ENCODE assay signal across 8 mouse cellular contexts in the genomic region with DNA sequence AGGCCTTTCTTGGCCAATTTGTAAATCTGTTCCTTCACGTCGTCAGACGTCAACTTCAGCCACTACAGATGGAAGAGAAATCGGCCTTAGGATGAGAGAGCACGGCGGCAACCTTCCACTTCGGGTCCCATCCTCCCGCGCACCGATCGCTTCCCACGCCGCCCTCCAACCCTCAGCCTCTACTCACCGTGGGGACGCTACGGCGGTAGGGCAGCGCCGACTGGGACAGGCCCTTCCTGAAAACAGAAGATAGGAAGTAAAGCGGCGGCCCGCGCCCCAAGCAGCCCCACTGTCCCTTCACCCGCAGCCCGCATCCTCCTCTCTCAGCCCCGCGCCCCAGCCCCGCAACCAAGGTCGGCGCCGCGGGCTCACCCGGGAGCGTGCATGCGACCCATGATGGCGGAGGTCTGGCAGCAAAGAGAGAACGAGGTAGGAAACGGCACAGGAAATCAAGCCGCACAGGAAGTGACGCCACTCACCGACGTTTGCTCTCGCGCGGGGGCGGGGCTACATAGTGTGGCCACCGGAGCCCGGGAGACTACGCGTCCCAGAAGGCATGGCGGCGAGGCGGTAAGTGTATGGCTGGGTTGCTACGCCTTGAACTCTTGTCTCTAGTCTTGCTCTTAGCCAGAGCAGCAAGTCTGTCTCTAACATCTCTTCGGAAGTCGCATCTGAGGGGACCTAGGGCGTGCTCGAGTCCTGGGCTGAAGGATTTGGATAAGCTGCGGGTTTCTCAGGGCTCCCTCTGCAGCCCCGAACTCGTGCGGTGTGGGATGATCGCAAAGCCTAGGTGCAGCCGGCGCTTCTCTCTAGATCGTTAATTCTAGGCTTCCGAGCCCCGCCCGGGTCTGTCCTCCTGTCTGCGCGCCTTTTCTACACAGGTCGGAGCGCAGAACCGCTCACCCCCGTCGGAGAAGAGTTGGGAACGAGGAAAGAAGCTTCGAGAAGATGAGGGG. TPM values are rescaled to one million over a fixed set of nuclear protein-coding genes. Genes with fewer than 3 reads are reported as not detected.
A peak's percentile ranks its signal among the peaks of the same experiment; 100 is the strongest.
DNase-seq lines count a peak whose midpoint lies in the region; ATAC-seq lines count a peak whose summit lies in the region.

Rps13 (minus strand) TSS at position 483 of the 956 bp plus-strand sequence.

- peak within 1 kb of the TSS; percentile 83 for H3K27ac ChIP-seq in heart, embryonic 13.5 days (replicated peaks)
- peak within 1 kb of the TSS; percentile 90 for H3K27ac ChIP-seq in liver, embryonic 12.5 days
- peak within 1 kb of the TSS; percentile 77 for H3K27ac ChIP-seq in stomach, embryonic 15.5 days

- no peaks in the 10 kb centered on the region for H3K27me3 ChIP-seq in heart, embryonic 13.5 days (replicated peaks)
- H3K27me3 ChIP-seq in liver, embryonic 12.5 days (replicated peaks), result no peaks in the 10 kb centered on the region
- H3K27me3 ChIP-seq in stomach, embryonic 15.5 days (replicated peaks), result no peaks in the 10 kb centered on the region

- no peaks in the 10 kb centered on the region for H3K9me3 ChIP-seq in heart, embryonic 13.5 days
- no peaks in the 10 kb centered on the region for H3K9me3 ChIP-seq in liver, embryonic 12.5 days (replicated peaks)
- no peaks in the 10 kb centered on the region for H3K9me3 ChIP-seq in stomach, embryonic 15.5 days

- WGBS in heart, embryonic 13.5 days, result under 1% methylated on average over 77 of the region's 78 CpGs
- under 1% methylated on average over 78 of the region's 78 CpGs for WGBS in liver, embryonic 12.5 days (ENCODE audit: insufficient replicate concordance)
- WGBS in stomach, embryonic 15.5 days, result under 1% methylated on average over 78 of the region's 78 CpGs

- DNase-seq in CD4-positive helper T cell, adult 2 months (ENCODE audit: low read depth, low spot score), result peak; percentile 96
- DNase-seq in brain, embryonic 18.5 days (ENCODE audit: low read depth, low spot score), result peak; percentile 90
- peak; percentile 99 for DNase-seq in kidney, postnatal 10 days
- peak; percentile 96 to 97 for DNase-seq in natural killer cell, adult 2 months (ENCODE audit: low spot score in 2 of 2)

- peaks cover 32% of the 10 kb centered on the region for H3K4me1 ChIP-seq in heart, embryonic 13.5 days
- peaks cover 40% of the 10 kb centered on the region for H3K4me1 ChIP-seq in liver, embryonic 12.5 days
- H3K4me1 ChIP-seq in stomach, embryonic 15.5 days, result peaks cover 6% of the 10 kb centered on the region; the same call in 1 of the 2 replicates

- H3K4me2 ChIP-seq in heart, embryonic 13.5 days, result peak within 1 kb of the TSS; percentile 91
- peak within 1 kb of the TSS; percentile 76 for H3K4me2 ChIP-seq in liver, embryonic 12.5 days
- H3K4me2 ChIP-seq in stomach, embryonic 15.5 days, result peak within 1 kb of the TSS; percentile 63

- ATAC-seq in erythroid progenitor cell, adult 5-6 weeks (replicated peaks; ENCODE audit: low FRiP score, poor library complexity, severe bottlenecking), result peak; percentile 98
- ATAC-seq in heart, embryonic 13.5 days (ENCODE audit: extremely low read depth, insufficient number of reproducible peaks, low FRiP score, low TSS enrichment), result peak; percentile 95
- ATAC-seq in liver, embryonic 12.5 days, result peak; percentile 98
- peak; percentile 99 for ATAC-seq in stomach, embryonic 15.5 days (ENCODE audit: insufficient read depth, low FRiP score, low read depth)

- H3K4me3 ChIP-seq in heart, embryonic 13.5 days, result peak within 1 kb of the TSS; percentile 75
- peak within 1 kb of the TSS; percentile 86 for H3K4me3 ChIP-seq in liver, embryonic 12.5 days
- H3K4me3 ChIP-seq in stomach, embryonic 15.5 days (replicated peaks), result peak within 1 kb of the TSS; percentile 74

- H3K9ac ChIP-seq in heart, embryonic 13.5 days, result peak within 1 kb of the TSS; percentile 95
- peak within 1 kb of the TSS; percentile 95 for H3K9ac ChIP-seq in liver, embryonic 12.5 days
- peak within 1 kb of the TSS; percentile 99 for H3K9ac ChIP-seq in stomach, embryonic 15.5 days

- H3K36me3 ChIP-seq in heart, embryonic 13.5 days, result peaks cover 49% of the 10 kb centered on the region
- peaks cover 41% of the 10 kb centered on the region for H3K36me3 ChIP-seq in liver, embryonic 12.5 days
- peaks cover 19% of the 10 kb centered on the region for H3K36me3 ChIP-seq in stomach, embryonic 15.5 days

RNA-seq across cellular contexts. Expression of gene Rps13, which starts in this region (rescaled TPM):
- total RNA-seq in erythroid progenitor cell, adult 5-6 weeks (2015; ENCODE audit: low replicate concordance), result 417 TPM in 2 replicates
- total RNA-seq in erythroid progenitor cell, adult 5-6 weeks (2017; ENCODE audit: low replicate concordance), result 315 and 593 TPM in 2 replicates
- 604 and 625 TPM in 2 replicates for polyA plus RNA-seq in heart, embryonic 13.5 days (2015; fragmentation: Nextera tagmentation; extraction: Ambion mirVana)
- 786 and 821 TPM in 2 replicates for polyA plus RNA-seq in liver, embryonic 12.5 days (2016; fragmentation: Nextera tagmentation; extraction: Ambion mirVana)
- polyA plus RNA-seq in stomach, embryonic 15.5 days (2015; fragmentation: Nextera tagmentation; extraction: Ambion mirVana), result 728 and 831 TPM in 2 replicates

Comparison
In these comparisons a context has a peak if more than half of its experiments do, and no peak if none do; other contexts are left out.
1. Peak in every context shown above with its lines: DNase-seq, ATAC-seq, H3K4me3 ChIP-seq and H3K27ac ChIP-seq.